Mouse (Mus musculus): ENCODE data around the gene Zcchc3.

Zcchc3 gene

GRCm38 (mm10) chr2:152410971-152411371 lies 3.9 kb downstream of the Zcchc3 start:
- DNase-seq (ENCODE audit: extremely low spot score, low read depth, low spot score) = no peak

- no peak for DNase-seq (ENCODE audit: extremely low spot score, low read depth, low spot score)
Measured at GRCm38 (mm10) chr2:152409781-152410180, 5.0 kb downstream of the Zcchc3 start.

GRCm38 (mm10) chr2:152406126-152406525 lies 8.7 kb downstream of the Zcchc3 start:
- no peak for DNase-seq (ENCODE audit: extremely low spot score, low read depth, low spot score)

DNA sequence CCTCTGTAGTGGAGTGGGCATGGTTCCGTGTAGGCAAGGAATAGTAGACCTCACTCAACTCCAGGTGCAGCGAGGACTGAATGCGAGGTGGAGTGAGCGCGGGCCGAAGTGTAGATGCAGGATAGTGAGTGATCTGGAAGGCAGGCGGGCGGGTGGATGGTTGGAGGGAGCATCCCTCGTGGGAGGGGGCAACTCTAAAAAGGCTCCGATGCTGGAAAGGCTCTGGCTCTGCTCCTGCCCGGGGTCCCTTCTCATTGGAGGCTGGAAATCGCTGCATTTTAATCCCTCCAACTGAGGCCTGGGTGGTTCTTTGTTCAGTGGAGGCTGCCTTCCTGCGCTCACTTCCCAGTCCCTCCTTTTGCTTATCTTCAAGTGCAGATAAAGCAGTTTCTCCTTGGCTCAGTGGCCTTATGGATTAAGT lies 15.7 kb downstream of the Zcchc3 start:
- DNase-seq (ENCODE audit: extremely low spot score, low read depth, low spot score) = no peak

DNA sequence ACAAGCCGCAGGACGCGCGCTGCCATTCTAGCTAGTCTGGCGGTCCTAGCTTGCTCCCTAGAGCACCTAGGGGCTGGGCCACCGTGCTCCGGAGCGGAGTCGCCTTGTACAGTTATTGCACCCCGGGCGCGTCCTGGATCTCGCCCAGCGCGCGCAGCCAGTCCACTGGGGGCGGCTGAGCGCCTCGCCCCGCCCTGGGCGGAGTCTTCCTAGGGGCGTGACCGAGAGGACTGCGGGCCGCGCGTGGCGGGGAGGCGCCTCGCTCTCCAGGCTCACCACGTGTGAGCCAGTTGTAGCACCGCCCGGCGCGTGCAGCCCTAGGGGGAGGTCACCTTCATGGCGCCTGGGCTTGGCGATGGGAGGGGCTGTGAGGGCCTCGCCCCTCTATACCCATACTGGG lies 16.1 kb downstream of the Zcchc3 start:
- DNase-seq (ENCODE audit: extremely low spot score, low read depth, low spot score) = no peak

DNA sequence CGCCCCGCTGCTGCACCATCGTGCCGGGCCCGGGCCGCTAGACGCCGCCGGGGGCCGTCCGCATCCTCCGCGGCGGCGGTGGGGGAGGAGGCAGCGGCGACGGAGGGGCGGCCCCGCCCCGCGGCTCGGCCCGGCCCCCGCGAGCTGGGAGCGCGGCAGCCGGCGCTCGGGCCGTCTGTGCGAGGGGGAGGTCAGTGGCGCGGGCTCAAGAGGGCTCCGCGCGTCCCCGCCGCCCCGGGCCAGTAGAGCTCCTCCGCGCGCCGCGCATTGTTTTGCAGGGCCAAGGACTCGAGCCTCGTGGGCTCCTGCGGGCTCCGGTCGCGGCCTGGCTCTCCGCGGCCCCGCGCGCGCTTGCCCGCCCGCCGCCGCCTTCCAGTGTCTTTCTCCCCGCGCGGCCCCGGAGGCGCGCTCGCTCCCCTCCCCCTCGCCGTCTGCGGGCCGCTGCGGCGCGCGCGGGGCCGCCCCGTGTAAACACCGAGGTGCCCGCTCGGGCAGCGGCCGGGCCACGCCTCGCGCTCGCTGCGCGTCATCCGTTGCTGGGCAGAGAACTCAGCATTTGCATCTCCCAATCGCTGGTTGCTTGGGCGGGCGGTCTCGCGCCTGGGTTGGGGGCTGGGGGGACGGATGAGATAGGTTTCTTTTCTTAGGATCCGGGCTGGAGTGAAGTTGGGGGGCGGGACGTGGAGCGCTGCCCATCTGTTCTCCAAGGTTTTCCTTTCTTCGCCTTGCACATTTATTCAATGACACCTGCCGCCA lies 17.0 kb downstream of the Zcchc3 start, which contains the start of gene Sox12:
Gene Sox12, minus strand, starts transcription at position 384 of the 756 bp plus-strand sequence.
- DNase-seq (ENCODE audit: extremely low spot score, low read depth, low spot score) = peak; percentile 97

- DNase-seq (ENCODE audit: extremely low spot score, low read depth, low spot score) = no peak
Measured at GRCm38 (mm10) chr2:152397004-152397589, 17.7 kb downstream of the Zcchc3 start.

DNA sequence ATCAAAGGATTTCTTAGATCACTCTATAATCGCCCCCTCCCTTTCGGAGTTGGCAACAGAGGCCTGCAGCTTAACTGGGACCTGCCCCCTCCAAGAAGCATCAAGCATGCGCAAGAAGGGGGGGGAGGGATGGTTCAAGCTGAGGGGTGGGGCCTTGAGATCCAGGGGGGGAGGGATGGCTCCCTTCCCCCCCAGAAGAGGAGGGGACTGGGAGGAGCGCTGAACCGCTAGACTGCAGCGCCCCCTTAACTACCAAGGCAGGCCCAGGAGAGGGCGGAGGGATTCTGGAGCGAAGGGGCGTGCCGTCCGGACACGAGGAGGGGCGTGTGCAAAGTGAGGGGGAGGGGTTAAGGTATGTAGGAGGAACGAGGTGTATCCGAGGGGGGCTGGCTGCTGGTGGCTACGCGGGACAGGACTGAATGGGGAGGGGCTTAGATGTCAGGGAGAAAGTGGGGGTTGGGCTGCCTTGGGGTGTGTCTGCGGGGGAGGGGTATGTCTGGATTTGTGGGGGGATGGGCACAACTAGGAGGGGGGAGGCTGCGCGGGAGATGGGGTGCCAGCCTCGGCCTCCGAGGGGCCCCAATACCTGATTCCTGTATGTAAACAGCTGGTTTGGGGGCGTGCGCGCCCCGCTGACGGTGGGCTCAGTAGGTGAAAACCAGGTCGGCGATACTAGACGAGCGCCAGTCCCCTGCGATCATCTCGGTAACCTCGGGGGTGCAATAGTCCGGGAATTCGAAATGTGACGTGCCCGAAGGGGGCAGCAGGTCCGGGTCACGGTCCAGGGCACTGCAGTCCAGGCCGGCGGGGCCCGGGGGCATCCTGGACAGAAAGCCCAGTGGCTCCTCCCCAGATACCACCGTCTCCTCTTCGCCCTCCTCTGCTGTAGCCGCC lies 18.5 kb downstream of the Zcchc3 start:
- DNase-seq (ENCODE audit: extremely low spot score, low read depth, low spot score) = no peak

GRCm38 (mm10) chr2:152395271-152395920 lies 19.4 kb downstream of the Zcchc3 start:
- DNase-seq (ENCODE audit: extremely low spot score, low read depth, low spot score) = no peak

DNA sequence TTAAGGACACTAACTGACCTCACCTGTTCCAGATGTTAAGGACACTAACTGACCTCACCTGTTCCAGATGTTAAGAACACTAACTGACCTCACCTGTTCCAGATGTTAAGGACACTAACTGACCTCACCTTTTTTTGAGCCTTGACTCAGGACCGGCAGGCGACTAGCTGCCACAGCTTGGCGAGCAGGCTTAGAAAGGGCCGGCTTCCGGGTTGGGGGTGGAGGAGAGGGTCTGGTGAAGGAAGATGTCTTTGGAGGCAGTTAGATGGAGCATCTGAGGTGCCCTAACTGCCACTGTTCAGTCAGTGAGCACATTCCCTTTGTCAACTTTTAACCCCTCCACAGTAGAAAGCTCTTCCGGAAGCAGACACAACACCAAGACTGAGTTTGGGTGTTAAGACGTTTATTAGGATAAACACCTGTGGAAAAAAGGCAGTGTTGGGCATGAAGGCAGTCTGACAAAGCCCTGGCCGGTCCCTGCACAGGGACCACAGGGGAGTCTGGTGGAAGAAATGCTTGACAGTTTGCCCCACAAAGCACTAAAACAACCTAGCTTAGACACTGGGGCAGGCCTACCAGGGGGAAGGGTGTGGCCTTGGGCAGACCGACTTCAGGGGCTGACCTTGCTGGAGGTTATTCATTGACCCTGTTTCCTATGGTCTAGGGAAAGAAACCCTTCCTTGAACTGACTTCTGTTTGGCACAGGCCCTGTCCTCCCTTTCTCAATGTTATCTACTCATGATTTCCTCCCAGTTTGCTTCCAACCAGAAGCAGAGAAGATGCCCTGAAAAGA lies 21.4 kb downstream of the Zcchc3 start:
- no peak for DNase-seq (ENCODE audit: extremely low spot score, low read depth, low spot score)

DNA sequence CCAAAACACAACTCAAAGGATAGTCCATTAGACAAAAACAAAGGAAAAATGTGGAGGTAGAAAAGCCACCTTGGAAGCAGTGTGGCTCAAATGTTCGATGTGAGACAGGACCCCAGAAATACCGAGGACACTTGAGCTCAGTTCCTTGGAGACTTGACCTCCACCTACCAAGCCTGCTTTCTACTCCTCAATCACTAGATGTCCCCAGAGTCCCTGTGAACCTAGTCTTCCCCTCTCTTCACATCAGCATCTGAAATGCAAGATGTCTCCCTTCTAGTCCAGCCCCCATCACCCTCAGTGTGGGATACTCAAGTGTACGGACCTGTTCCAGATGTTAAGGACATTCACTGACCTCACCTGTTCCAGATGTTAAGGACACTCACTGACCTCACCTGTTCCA lies 22.0 kb downstream of the Zcchc3 start:
- no peak for DNase-seq (ENCODE audit: extremely low spot score, low read depth, low spot score)

DNA sequence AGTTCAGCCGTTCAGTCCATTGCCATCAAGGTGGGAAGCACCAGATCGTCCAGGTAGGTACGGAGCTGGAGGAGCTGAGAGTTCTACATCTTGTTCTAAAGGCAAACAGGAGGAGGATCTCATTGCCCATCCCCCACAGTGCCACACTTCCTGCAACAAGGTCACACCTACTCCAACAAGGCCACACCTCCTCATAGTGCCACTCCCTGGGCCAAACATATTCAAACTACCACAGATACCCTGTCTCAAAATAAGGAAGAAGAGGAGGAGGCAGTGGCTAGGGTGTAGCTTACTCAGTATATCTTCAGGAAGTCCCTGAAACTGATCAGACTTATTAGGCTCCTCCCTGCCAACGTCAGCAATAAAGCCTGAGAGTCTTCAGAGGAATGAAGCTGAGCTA lies 30.6 kb downstream of the Zcchc3 start:
- DNase-seq (ENCODE audit: extremely low spot score, low read depth, low spot score) = no peak

GRCm38 (mm10) chr2:152376345-152376741 lies 38.5 kb downstream of the Zcchc3 start, which contains the start of gene Nrsn2:
TSS of gene Nrsn2 (minus strand) at chr2:152376638.
- DNase-seq (ENCODE audit: extremely low spot score, low read depth, low spot score) = no peak

GRCm38 (mm10) chr2:152375652-152376344 lies 39.0 kb downstream of the Zcchc3 start:
- DNase-seq (ENCODE audit: extremely low spot score, low read depth, low spot score) = no peak

- no peak for DNase-seq (ENCODE audit: extremely low spot score, low read depth, low spot score)
Measured at GRCm38 (mm10) chr2:152373547-152373946, 41.3 kb downstream of the Zcchc3 start.

DNA sequence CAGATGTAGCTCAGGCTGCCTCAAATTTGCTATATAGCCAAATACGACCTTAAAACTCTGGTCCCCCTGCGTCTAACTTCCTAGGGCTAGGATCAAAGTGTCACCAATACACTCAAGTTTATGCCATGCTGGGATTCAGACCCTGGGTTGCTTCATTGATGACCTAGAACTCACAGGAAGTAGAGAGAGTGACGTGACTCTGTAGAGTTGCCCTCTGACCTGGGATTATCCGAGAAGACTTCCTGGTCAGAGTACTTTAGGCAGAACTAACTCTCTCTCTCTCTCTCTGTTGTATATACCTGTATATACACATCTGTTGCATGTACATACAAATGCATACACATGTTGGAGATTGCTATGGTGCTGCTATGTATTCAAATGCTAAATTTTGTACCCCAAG lies 42.2 kb downstream of the Zcchc3 start:
- no peak for DNase-seq (ENCODE audit: extremely low spot score, low read depth, low spot score)

DNA sequence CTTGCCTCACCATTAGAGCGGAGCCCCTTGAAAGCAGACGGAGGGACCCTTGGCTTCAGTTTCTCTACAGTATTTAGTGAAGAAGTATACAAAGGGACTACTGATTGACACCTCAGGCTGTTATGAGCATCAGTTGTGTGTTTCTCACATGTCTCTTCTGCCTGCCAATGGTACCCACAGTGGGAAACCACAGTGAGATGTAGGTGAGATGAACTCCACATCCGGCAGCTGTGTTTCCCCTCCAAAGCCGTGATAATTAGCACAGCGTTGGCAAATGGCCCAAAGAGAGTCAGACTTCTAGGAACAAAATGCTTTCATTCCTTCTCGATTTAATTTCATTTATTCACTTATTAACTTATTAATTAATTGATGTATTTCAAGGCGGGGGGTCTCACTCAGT lies 42.7 kb downstream of the Zcchc3 start:
- DNase-seq (ENCODE audit: extremely low spot score, low read depth, low spot score) = no peak

DNA sequence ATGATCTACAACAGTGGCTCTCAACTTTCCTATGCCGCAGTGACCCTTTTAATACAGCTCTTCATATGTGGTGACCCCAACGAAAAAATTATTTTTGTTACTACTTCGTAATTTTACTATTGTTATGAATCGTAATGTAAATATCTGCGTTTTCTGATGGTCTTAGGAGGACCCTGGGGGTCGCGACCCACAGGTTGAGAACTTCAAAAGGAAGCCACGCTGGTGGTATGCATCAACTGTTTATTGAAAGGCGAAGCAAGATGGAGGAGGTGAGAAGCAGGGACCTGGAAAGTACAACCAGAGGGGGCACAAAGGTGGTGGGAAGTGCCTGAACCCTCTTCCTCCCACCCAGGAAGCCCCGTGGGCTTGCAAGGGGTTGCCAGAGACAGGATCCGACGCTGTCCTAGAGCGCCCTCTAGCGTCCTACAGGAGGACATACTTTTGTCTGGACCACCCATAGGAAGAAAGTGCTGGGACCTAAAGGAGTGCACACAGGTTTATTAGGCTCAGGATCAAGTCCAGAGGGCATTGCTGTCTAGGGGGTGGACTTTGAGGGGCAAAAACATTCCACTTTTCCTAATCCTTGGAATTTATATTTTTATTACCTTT lies 46.2 kb downstream of the Zcchc3 start:
- DNase-seq (ENCODE audit: extremely low spot score, low read depth, low spot score) = peak; percentile 42

- DNase-seq (ENCODE audit: extremely low spot score, low read depth, low spot score) = no peak
Measured at GRCm38 (mm10) chr2:152367917-152368316, 46.9 kb downstream of the Zcchc3 start.
